Mouse (Mus musculus): ENCODE data around the gene Rps27l. TPM values are rescaled to one million over a fixed set of nuclear protein-coding genes. Genes with fewer than 3 reads are reported as not detected.

Gene Rps27l
- 763 and 818 TPM in 2 replicates for polyA plus RNA-seq (2015; fragmentation: Nextera tagmentation; extraction: Ambion mirVana)

GRCm38 (mm10) chr9:66945647-66946641, at the start of gene Rps27l:
Rps27l (plus strand) TSS chr9:66946086.
- Histone ChIP-seq H3K9me3 (ENCODE audit: control insufficient read depth, low read length) (no peaks in the 10 kb centered on the region), H3K27me3 (replicated peaks; ENCODE audit: control insufficient read depth, insufficient read depth, low read length) (no peaks in the 10 kb centered on the region), H3K27ac (ENCODE audit: low read length) (peak within 1 kb of the TSS; percentile 91), H3K4me2 (ENCODE audit: low read depth, low read length) (peak within 1 kb of the TSS; percentile 80), H3K36me3 (ENCODE audit: control insufficient read depth, insufficient read depth, low read length) (0 out of 2 replicates have a peak, but pooled peaks cover 2% of the 10 kb centered on the region), H3K9ac (ENCODE audit: low read depth, low read length) (peak within 1 kb of the TSS; percentile 91), H3K4me3 (ENCODE audit: low read length) (peak within 1 kb of the TSS; percentile 95), H3K4me1 (ENCODE audit: control insufficient read depth, insufficient read depth, low read length) (peaks cover 11% of the 10 kb centered on the region)
- WGBS, result under 1% methylated on average over 77 of the region's 77 CpGs
- peak; percentile 99 for ATAC-seq

DNA sequence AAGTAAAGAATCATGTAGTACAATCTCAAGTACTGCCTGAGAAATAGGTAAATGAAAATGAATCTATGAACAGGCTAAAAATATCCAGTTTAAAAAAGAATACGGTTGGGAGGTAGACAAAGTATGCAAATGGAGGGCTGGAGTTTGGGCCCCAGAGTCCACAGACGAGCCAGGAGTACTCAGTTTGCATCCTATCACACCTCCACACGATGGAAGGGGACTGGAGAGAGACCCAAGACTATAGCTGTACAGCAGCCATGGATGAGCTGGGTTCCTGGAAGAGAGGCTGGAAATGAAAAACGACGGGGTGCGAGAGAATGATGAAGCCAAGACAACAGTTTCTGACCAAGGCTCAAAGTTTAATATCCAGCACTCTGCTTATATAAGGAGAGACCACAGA, 48.9 kb upstream of the Rps27l start:
- H3K9me3 ChIP-seq (ENCODE audit: control insufficient read depth, low read length), result no peaks in the 10 kb centered on the region
- H3K4me2 ChIP-seq (ENCODE audit: low read depth, low read length), result no peak overlapping the region
- H3K4me3 ChIP-seq (ENCODE audit: low read length), result no peak overlapping the region
- ATAC-seq, result no peak
- H3K4me1 ChIP-seq (ENCODE audit: control insufficient read depth, insufficient read depth, low read length), result no peaks in the 10 kb centered on the region
- no peaks in the 10 kb centered on the region for H3K36me3 ChIP-seq (ENCODE audit: control insufficient read depth, insufficient read depth, low read length)
- WGBS, result 74% methylated on average over 6 of the region's 6 CpGs
- H3K9ac ChIP-seq (ENCODE audit: low read depth, low read length), result no peak overlapping the region
- no peaks in the 10 kb centered on the region for H3K27me3 ChIP-seq (replicated peaks; ENCODE audit: control insufficient read depth, insufficient read depth, low read length)
- H3K27ac ChIP-seq (ENCODE audit: low read length), result no peak overlapping the region

DNA sequence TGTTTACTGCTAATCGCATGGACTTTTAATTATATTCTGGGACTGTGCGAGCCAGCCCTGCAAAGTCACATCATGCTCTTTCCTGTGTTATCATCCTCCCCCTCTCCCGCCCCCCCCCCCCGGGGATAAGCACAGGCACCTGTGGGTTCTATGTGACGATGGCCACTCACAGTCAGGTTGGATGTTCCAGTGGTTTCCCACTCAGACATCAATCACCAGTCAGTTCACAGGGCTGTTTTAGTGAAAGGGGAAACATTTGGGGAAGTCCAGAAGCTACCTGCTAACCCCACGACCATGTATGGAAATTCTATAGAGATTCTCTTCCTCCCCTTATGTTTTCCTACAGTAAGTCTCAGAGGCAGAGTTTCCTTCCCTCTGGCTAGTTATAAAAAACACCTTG, 48.0 kb upstream of the Rps27l start:
- no peaks in the 10 kb centered on the region for H3K9me3 ChIP-seq (ENCODE audit: control insufficient read depth, low read length)
- H3K27me3 ChIP-seq (replicated peaks; ENCODE audit: control insufficient read depth, insufficient read depth, low read length), result no peaks in the 10 kb centered on the region
- no peak overlapping the region for H3K9ac ChIP-seq (ENCODE audit: low read depth, low read length)
- H3K36me3 ChIP-seq (ENCODE audit: control insufficient read depth, insufficient read depth, low read length), result no peaks in the 10 kb centered on the region
- no peak overlapping the region for H3K4me3 ChIP-seq (ENCODE audit: low read length)
- no peak overlapping the region for H3K4me2 ChIP-seq (ENCODE audit: low read depth, low read length)
- H3K4me1 ChIP-seq (ENCODE audit: control insufficient read depth, insufficient read depth, low read length), result no peaks in the 10 kb centered on the region
- no peak for ATAC-seq
- no peak overlapping the region for H3K27ac ChIP-seq (ENCODE audit: low read length)
- WGBS, result 68% methylated on average over 6 of the region's 6 CpGs

DNA sequence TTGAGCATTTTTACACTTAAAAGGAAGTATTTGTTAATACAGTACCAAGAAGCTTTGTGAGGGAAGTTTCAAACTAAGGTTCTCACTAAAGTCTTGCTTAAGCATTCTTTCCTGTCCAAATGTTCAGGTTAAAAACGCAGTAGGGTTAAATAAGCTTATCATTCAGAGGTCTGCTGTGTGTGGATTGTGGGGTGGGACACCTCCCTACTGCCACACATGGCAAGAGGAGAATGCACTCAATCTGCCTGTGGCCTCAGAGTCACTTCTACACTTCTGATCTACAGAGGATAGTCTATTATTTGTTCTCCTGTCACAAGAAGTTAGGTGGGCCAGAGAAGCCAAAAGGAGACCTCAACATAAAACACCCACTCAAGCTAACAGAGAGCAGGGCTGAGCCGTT, 46.8 kb upstream of the Rps27l start:
- H3K9ac ChIP-seq (ENCODE audit: low read depth, low read length), result no peak overlapping the region
- no peak overlapping the region for H3K27ac ChIP-seq (ENCODE audit: low read length)
- no peak for ATAC-seq
- H3K4me1 ChIP-seq (ENCODE audit: control insufficient read depth, insufficient read depth, low read length), result no peaks in the 10 kb centered on the region
- 56% methylated on average over 2 of the region's 2 CpGs for WGBS
- no peaks in the 10 kb centered on the region for H3K27me3 ChIP-seq (replicated peaks; ENCODE audit: control insufficient read depth, insufficient read depth, low read length)
- H3K36me3 ChIP-seq (ENCODE audit: control insufficient read depth, insufficient read depth, low read length), result no peaks in the 10 kb centered on the region
- no peak overlapping the region for H3K4me2 ChIP-seq (ENCODE audit: low read depth, low read length)
- no peaks in the 10 kb centered on the region for H3K9me3 ChIP-seq (ENCODE audit: control insufficient read depth, low read length)
- no peak overlapping the region for H3K4me3 ChIP-seq (ENCODE audit: low read length)

DNA sequence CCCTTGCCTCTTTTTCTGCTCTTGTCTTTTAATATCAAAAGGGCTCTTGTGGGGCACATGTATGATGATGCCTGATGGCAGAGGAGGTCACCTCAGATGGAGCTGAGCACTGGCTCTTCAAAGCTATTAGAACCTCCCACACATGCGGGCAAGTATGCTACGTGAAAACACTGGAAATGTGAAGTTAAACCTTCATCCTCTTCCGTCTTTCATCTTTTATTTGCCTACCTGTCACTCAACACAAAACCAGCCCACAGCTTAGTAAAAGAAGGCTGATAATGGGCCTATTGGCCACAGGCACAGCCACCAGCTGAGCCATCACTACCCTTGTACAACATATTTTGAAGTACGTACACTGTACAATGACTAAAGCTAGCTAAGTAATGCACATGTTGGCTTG, 46.4 kb upstream of the Rps27l start:
- H3K27ac ChIP-seq (ENCODE audit: low read length), result no peak overlapping the region
- H3K27me3 ChIP-seq (replicated peaks; ENCODE audit: control insufficient read depth, insufficient read depth, low read length), result no peaks in the 10 kb centered on the region
- no peaks in the 10 kb centered on the region for H3K4me1 ChIP-seq (ENCODE audit: control insufficient read depth, insufficient read depth, low read length)
- H3K4me3 ChIP-seq (ENCODE audit: low read length), result no peak overlapping the region
- H3K9ac ChIP-seq (ENCODE audit: low read depth, low read length), result no peak overlapping the region
- H3K36me3 ChIP-seq (ENCODE audit: control insufficient read depth, insufficient read depth, low read length), result no peaks in the 10 kb centered on the region
- 79% methylated on average over 4 of the region's 4 CpGs for WGBS
- no peak overlapping the region for H3K4me2 ChIP-seq (ENCODE audit: low read depth, low read length)
- no peak for ATAC-seq
- H3K9me3 ChIP-seq (ENCODE audit: control insufficient read depth, low read length), result no peaks in the 10 kb centered on the region

DNA sequence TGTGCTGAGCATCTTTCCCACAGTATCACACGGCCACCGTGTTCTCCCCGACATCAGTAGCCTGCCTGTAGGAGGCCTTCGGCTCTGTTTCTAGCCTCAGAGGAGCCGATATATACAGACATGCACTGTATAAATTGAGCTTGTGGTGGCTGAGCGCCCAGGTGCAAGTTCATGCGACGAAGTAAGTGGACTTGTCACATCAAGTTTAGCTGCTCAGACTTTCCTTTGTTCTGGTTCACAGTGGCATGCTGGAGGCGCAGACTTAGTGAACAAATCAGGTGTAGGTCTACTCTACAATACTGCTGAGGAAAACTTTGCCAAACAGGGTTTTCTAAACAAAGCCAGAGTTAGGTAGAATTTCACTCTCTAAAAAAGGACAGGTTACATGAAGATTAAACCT, 39.9 kb upstream of the Rps27l start:
- Histone ChIP-seq H3K4me1 (ENCODE audit: control insufficient read depth, insufficient read depth, low read length) (peaks cover 8% of the 10 kb centered on the region; the same call in 1 of the 2 replicates), H3K27me3 (replicated peaks; ENCODE audit: control insufficient read depth, insufficient read depth, low read length) (no peaks in the 10 kb centered on the region), H3K4me2 (ENCODE audit: low read depth, low read length) (no peak overlapping the region), H3K9ac (ENCODE audit: low read depth, low read length) (no peak overlapping the region), H3K9me3 (ENCODE audit: control insufficient read depth, low read length) (no peaks in the 10 kb centered on the region), H3K4me3 (ENCODE audit: low read length) (no peak overlapping the region), H3K27ac (ENCODE audit: low read length) (no peak overlapping the region), H3K36me3 (ENCODE audit: control insufficient read depth, insufficient read depth, low read length) (no peaks in the 10 kb centered on the region)
- WGBS, result 71% methylated on average over 9 of the region's 9 CpGs
- ATAC-seq, result no peak

- no peaks in the 10 kb centered on the region for H3K27me3 ChIP-seq (replicated peaks; ENCODE audit: control insufficient read depth, insufficient read depth, low read length)
- H3K36me3 ChIP-seq (ENCODE audit: control insufficient read depth, insufficient read depth, low read length), result no peaks in the 10 kb centered on the region
- no peak overlapping the region for H3K27ac ChIP-seq (ENCODE audit: low read length)
- 92% methylated on average over 8 of the region's 8 CpGs for WGBS
- H3K9ac ChIP-seq (ENCODE audit: low read depth, low read length), result no peak overlapping the region
- no peaks in the 10 kb centered on the region for H3K9me3 ChIP-seq (ENCODE audit: control insufficient read depth, low read length)
- H3K4me3 ChIP-seq (ENCODE audit: low read length), result no peak overlapping the region
- H3K4me2 ChIP-seq (ENCODE audit: low read depth, low read length), result no peak overlapping the region
- H3K4me1 ChIP-seq (ENCODE audit: control insufficient read depth, insufficient read depth, low read length), result peaks cover 10% of the 10 kb centered on the region; the same call in 1 of the 2 replicates
- ATAC-seq, result no peak
These were observed 38.8 kb upstream of the Rps27l start for GRCm38 (mm10) chr9:66907126-66907525.

DNA sequence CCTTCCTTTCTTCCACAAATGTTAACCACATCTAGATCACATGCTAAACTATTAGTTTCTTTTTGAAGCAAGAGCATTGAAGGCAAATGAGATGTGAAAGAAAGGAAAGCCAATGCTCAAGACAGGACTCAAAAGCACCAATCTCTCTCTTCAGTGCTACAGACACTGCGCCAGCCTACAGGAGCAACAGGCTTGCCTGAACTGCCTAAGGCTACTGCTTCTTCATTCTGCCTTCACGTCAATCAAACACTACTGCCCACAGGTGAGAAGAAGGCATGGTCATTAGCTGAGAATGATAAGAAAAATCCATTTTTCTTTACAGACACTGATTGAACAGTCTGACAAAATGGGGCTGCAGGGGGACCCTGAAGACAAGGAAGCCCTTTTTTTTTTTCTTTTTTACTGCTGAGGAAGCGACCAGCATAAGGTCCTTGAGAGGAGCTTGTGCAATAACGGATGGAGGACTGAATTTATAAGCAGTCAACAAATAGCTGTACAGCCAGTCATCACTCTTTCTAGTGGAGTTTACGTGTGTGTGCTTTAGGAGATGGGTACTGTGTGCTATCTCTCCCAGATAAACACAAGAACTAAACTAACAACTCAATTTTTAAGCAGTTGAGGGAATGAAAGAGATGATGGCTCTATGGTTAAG, 38.0 kb upstream of the Rps27l start:
- no peaks in the 10 kb centered on the region for H3K9me3 ChIP-seq (ENCODE audit: control insufficient read depth, low read length)
- 75% methylated on average over 5 of the region's 5 CpGs for WGBS
- ATAC-seq, result no peak
- H3K4me3 ChIP-seq (ENCODE audit: low read length), result no peak overlapping the region
- H3K27ac ChIP-seq (ENCODE audit: low read length), result no peak overlapping the region
- H3K4me2 ChIP-seq (ENCODE audit: low read depth, low read length), result no peak overlapping the region
- no peak overlapping the region for H3K9ac ChIP-seq (ENCODE audit: low read depth, low read length)
- H3K36me3 ChIP-seq (ENCODE audit: control insufficient read depth, insufficient read depth, low read length), result no peaks in the 10 kb centered on the region
- H3K27me3 ChIP-seq (replicated peaks; ENCODE audit: control insufficient read depth, insufficient read depth, low read length), result no peaks in the 10 kb centered on the region
- peaks cover 10% of the 10 kb centered on the region; the same call in 1 of the 2 replicates for H3K4me1 ChIP-seq (ENCODE audit: control insufficient read depth, insufficient read depth, low read length)

DNA sequence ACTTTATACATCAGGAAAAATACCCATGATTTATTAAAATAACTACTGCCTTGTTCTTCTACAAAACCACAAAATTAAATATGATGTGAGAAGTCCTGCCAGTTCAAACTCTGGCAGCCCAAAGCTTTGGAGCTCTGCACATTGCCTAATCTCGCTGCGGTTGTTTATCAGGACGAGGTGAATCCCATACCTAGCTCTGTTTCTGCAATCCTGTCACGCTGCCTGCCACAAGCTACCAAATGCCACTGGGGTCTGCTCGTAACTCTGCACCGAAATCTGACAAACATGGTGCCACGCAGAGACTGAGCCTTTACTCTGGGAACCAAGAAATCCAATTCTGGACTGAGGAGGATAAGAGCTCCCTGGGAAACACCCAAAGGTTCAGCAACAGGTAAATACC, 36.0 kb upstream of the Rps27l start:
- Histone ChIP-seq H3K4me2 (ENCODE audit: low read depth, low read length) (no peak overlapping the region), H3K4me1 (ENCODE audit: control insufficient read depth, insufficient read depth, low read length) (peaks cover 21% of the 10 kb centered on the region), H3K27me3 (replicated peaks; ENCODE audit: control insufficient read depth, insufficient read depth, low read length) (no peaks in the 10 kb centered on the region), H3K27ac (ENCODE audit: low read length) (no peak overlapping the region), H3K9me3 (ENCODE audit: control insufficient read depth, low read length) (no peaks in the 10 kb centered on the region), H3K4me3 (ENCODE audit: low read length) (no peak overlapping the region), H3K36me3 (ENCODE audit: control insufficient read depth, insufficient read depth, low read length) (no peaks in the 10 kb centered on the region), H3K9ac (ENCODE audit: low read depth, low read length) (no peak overlapping the region)
- no peak for ATAC-seq
- WGBS, result 67% methylated on average over 7 of the region's 7 CpGs
